Mouse (Mus musculus): ENCODE data around the gene 1520401A03Rik. TPM values are rescaled to one million over a fixed set of nuclear protein-coding genes. Genes with fewer than 3 reads are reported as not detected.
A peak's percentile ranks its signal among the peaks of the same experiment; 100 is the strongest.

The 1520401A03Rik gene
- polyA plus RNA-seq, 1 experiment from 2014 or later: 0.05 TPM

- WGBS (ENCODE audit: insufficient replicate concordance): 9% methylated on average over 44 of the region's 44 CpGs
- ATAC-seq (ENCODE audit: low read depth) (no peak), DNase-seq (no peak)
- H3K9me3 ChIP-seq (replicated peaks): no peaks in the 10 kb centered on the region
- H3K9ac ChIP-seq: no peak overlapping the region
- peaks cover 100% of the 10 kb centered on the region for H3K27me3 ChIP-seq
- no peak overlapping the region for H3K27ac ChIP-seq
- H3K36me3 ChIP-seq: peaks cover 4% of the 10 kb centered on the region
- no peak overlapping the region; the same call in 1 of the 2 replicates for H3K4me2 ChIP-seq
- H3K4me1 ChIP-seq (replicated peaks): peaks cover 63% of the 10 kb centered on the region
- peak overlapping the region; percentile 12; the same call in 1 of the 2 replicates for H3K4me3 ChIP-seq (replicated peaks)
Observed at GRCm38 (mm10) chr17:23742210-23742793, 19.7 kb upstream of the 1520401A03Rik start.

- no peak overlapping the region for H3K9ac ChIP-seq
- peaks cover 64% of the 10 kb centered on the region for H3K4me1 ChIP-seq (replicated peaks)
- peak overlapping the region; percentile 69 for H3K4me3 ChIP-seq (replicated peaks)
Observed at GRCm38 (mm10) chr17:23741359-23742209, 19.0 kb upstream of the 1520401A03Rik start.

GRCm38 (mm10) chr17:23740598-23741021 lies 18.0 kb upstream of the 1520401A03Rik start, which contains the start of gene Paqr4:
Gene Paqr4, minus strand, starts transcription at chr17:23740867.
- H3K27ac ChIP-seq: 0 out of 2 replicates have a peak within 1 kb of the TSS, but pooled peaks have one; percentile 47
- peak within 1 kb of the TSS; percentile 99 for H3K4me2 ChIP-seq
- H3K36me3 ChIP-seq: peaks cover 19% of the 10 kb centered on the region
- WGBS (ENCODE audit: insufficient replicate concordance): 1% methylated on average over 13 of the region's 13 CpGs
- H3K4me3 ChIP-seq (replicated peaks): peak within 1 kb of the TSS; percentile 69
- H3K9me3 ChIP-seq (replicated peaks): no peaks in the 10 kb centered on the region
- no peak for DNase-seq
- peaks cover 84% of the 10 kb centered on the region for H3K27me3 ChIP-seq
- H3K9ac ChIP-seq: peak within 1 kb of the TSS; percentile 80
- peak; percentile 84 for ATAC-seq (ENCODE audit: low read depth)
- peaks cover 56% of the 10 kb centered on the region for H3K4me1 ChIP-seq (replicated peaks)

More at GRCm38 (mm10) chr17:23741359-23742209, 19.0 kb upstream of the 1520401A03Rik start:
- H3K36me3 ChIP-seq: peaks cover 10% of the 10 kb centered on the region
- peak overlapping the region; percentile 99; the same call in 1 of the 2 replicates for H3K4me2 ChIP-seq
- H3K9me3 ChIP-seq (replicated peaks): no peaks in the 10 kb centered on the region
- H3K27ac ChIP-seq: no peak overlapping the region
- DNase-seq (no peak), ATAC-seq (ENCODE audit: low read depth) (no peak)
- WGBS (ENCODE audit: insufficient replicate concordance): 40% methylated on average over 38 of the region's 38 CpGs
- peaks cover 94% of the 10 kb centered on the region for H3K27me3 ChIP-seq

- Histone ChIP-seq H3K27ac (no peak overlapping the region), H3K4me2 (peak overlapping the region; percentile 99), H3K4me3 (replicated peaks) (peak overlapping the region; percentile 69), H3K9ac (peak overlapping the region; percentile 80), H3K36me3 (peaks cover 23% of the 10 kb centered on the region), H3K9me3 (replicated peaks) (no peaks in the 10 kb centered on the region), H3K27me3 (peaks cover 79% of the 10 kb centered on the region), H3K4me1 (replicated peaks) (peaks cover 52% of the 10 kb centered on the region)
- DNase-seq (peak; percentile 68), ATAC-seq (ENCODE audit: low read depth) (peak; percentile 84)
- under 1% methylated on average over 46 of the region's 46 CpGs for WGBS (ENCODE audit: insufficient replicate concordance)
Observed at GRCm38 (mm10) chr17:23740136-23740584, 17.6 kb upstream of the 1520401A03Rik start.

- peaks cover 30% of the 10 kb centered on the region for H3K36me3 ChIP-seq
- no peaks in the 10 kb centered on the region for H3K9me3 ChIP-seq (replicated peaks)
- H3K9ac ChIP-seq: peak overlapping the region; percentile 80
- ATAC-seq (ENCODE audit: low read depth) (0 out of 2 replicates have a peak, but pooled peaks have one; percentile 5), DNase-seq (no peak)
- peaks cover 73% of the 10 kb centered on the region for H3K27me3 ChIP-seq
- peak overlapping the region; percentile 69 for H3K4me3 ChIP-seq (replicated peaks)
- peaks cover 48% of the 10 kb centered on the region for H3K4me1 ChIP-seq (replicated peaks)
- no peak overlapping the region for H3K27ac ChIP-seq
- H3K4me2 ChIP-seq: peak overlapping the region; percentile 99
- 2% methylated on average over 48 of the region's 48 CpGs for WGBS (ENCODE audit: insufficient replicate concordance)
Observed at GRCm38 (mm10) chr17:23739202-23740135, 16.9 kb upstream of the 1520401A03Rik start.

- Histone ChIP-seq H3K9ac (peak overlapping the region; percentile 80; the same call in 1 of the 2 replicates), H3K4me3 (replicated peaks) (peak overlapping the region; percentile 69), H3K9me3 (replicated peaks) (no peaks in the 10 kb centered on the region), H3K27ac (no peak overlapping the region), H3K36me3 (peaks cover 37% of the 10 kb centered on the region), H3K4me2 (peak overlapping the region; percentile 99), H3K27me3 (peaks cover 66% of the 10 kb centered on the region), H3K4me1 (replicated peaks) (peaks cover 48% of the 10 kb centered on the region)
- no peak for ATAC-seq (ENCODE audit: low read depth)
- 41% methylated on average over 2 of the region's 2 CpGs for WGBS (ENCODE audit: insufficient replicate concordance)
- DNase-seq: no peak
Observed at GRCm38 (mm10) chr17:23738836-23739201, 16.2 kb upstream of the 1520401A03Rik start.

GRCm38 (mm10) chr17:23737493-23738445 lies 15.2 kb upstream of the 1520401A03Rik start:
- H3K9me3 ChIP-seq (replicated peaks): no peaks in the 10 kb centered on the region
- H3K36me3 ChIP-seq: peaks cover 42% of the 10 kb centered on the region
- no peak overlapping the region; the same call in 1 of the 2 replicates for H3K9ac ChIP-seq
- peaks cover 48% of the 10 kb centered on the region for H3K4me1 ChIP-seq (replicated peaks)
- H3K4me2 ChIP-seq: no peak overlapping the region
- DNase-seq (no peak), ATAC-seq (ENCODE audit: low read depth) (no peak)
- H3K27ac ChIP-seq: no peak overlapping the region
- peaks cover 56% of the 10 kb centered on the region for H3K27me3 ChIP-seq
- no peak overlapping the region for H3K4me3 ChIP-seq (replicated peaks)
- WGBS (ENCODE audit: insufficient replicate concordance): 70% methylated on average over 15 of the region's 15 CpGs

GRCm38 (mm10) chr17:23734341-23734740 lies 11.8 kb upstream of the 1520401A03Rik start:
- H3K9ac ChIP-seq: no peak overlapping the region
- ATAC-seq (ENCODE audit: low read depth) (no peak), DNase-seq (no peak)
- no peaks in the 10 kb centered on the region for H3K9me3 ChIP-seq (replicated peaks)
- peaks cover 48% of the 10 kb centered on the region for H3K36me3 ChIP-seq
- H3K27me3 ChIP-seq: peaks cover 21% of the 10 kb centered on the region
- WGBS (ENCODE audit: insufficient replicate concordance): 88% methylated on average over 1 of the region's 1 CpGs
- H3K4me2 ChIP-seq: no peak overlapping the region
- peaks cover 14% of the 10 kb centered on the region for H3K4me1 ChIP-seq (replicated peaks)
- H3K4me3 ChIP-seq (replicated peaks): no peak overlapping the region
- H3K27ac ChIP-seq: no peak overlapping the region

GRCm38 (mm10) chr17:23730441-23730840 lies 7.9 kb upstream of the 1520401A03Rik start:
- Histone ChIP-seq H3K36me3 (peaks cover 28% of the 10 kb centered on the region), H3K27ac (no peak overlapping the region), H3K9me3 (replicated peaks) (no peaks in the 10 kb centered on the region), H3K9ac (no peak overlapping the region), H3K4me3 (replicated peaks) (no peak overlapping the region), H3K4me1 (replicated peaks) (peaks cover 22% of the 10 kb centered on the region), H3K27me3 (no peaks in the 10 kb centered on the region), H3K4me2 (no peak overlapping the region)
- 50% methylated on average over 1 of the region's 1 CpGs for WGBS (ENCODE audit: insufficient replicate concordance)
- ATAC-seq (ENCODE audit: low read depth) (no peak), DNase-seq (no peak)

GRCm38 (mm10) chr17:23726758-23727142 lies 4.2 kb upstream of the 1520401A03Rik start:
- under 1% methylated on average over 20 of the region's 20 CpGs for WGBS (ENCODE audit: insufficient replicate concordance)
- H3K9me3 ChIP-seq (replicated peaks): no peaks in the 10 kb centered on the region
- ATAC-seq (ENCODE audit: low read depth) (peak; percentile 84), DNase-seq (peak; percentile 72)
- H3K27ac ChIP-seq: peak overlapping the region; percentile 91
- H3K9ac ChIP-seq: peak overlapping the region; percentile 93
- H3K27me3 ChIP-seq: no peaks in the 10 kb centered on the region
- peak overlapping the region; percentile 88 for H3K4me3 ChIP-seq (replicated peaks)
- H3K4me1 ChIP-seq (replicated peaks): peaks cover 29% of the 10 kb centered on the region
- H3K4me2 ChIP-seq: peak overlapping the region; percentile 88
- H3K36me3 ChIP-seq: no peaks in the 10 kb centered on the region

All from liver, embryonic 13.5 days (tissue).